Comparison of ENCODE assay signal across 28 mouse cellular contexts in the genomic region with DNA sequence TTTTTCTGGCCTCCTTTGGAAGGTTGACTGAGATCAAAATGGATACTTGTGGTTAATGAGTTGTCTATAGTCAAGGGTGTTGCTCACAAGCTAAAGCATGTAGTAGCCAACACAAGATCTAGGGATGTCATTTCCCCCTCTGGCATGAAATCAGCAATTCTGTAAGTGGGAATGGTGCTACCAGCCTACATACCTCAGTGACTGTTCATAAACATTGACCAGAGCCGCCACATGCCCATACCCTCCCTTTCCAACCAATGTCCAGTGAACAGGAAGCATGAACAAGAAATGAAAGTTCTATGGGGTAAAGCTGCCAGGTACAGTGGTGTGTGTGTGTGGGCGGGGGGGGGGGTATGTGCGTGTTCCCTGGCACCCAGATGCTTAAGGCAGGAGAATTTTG. TPM values are rescaled to one million over a fixed set of nuclear protein-coding genes. Genes with fewer than 3 reads are reported as not detected.
DNase-seq lines count a peak whose midpoint lies in the region; TF ChIP-seq lines count a peak whose summit lies in the region.
"Had no signal": no experiment of that assay in that cellular context is flagged by ENCODE, and none has a peak within 500 bp of the region (broad histone marks: within the 10 kb centered on the region; RNA-seq: fewer than 3 reads in every experiment).

No protein-coding gene starts in this region.

- peak overlapping the region; percentile 33 for H3K4me2 ChIP-seq in myocyte (ENCODE audit: low read depth)
- H3K4me2 ChIP-seq: embryonic facial prominence, embryonic 13.5 days; forebrain, embryonic 13.5 days; heart, embryonic 11.5 days; hindbrain, embryonic 14.5 days had no signal

- H3K27me3 ChIP-seq in C2C12 (ENCODE audit: control insufficient read depth, insufficient read depth, insufficient read length) (no peaks in the 10 kb centered on the region), myocyte (ENCODE audit: control insufficient read depth, insufficient read depth, insufficient read length) (no peaks in the 10 kb centered on the region)
- H3K27me3 ChIP-seq: embryonic facial prominence, embryonic 13.5 days; forebrain, embryonic 13.5 days; Patski had no signal

- no peak for TF ChIP-seq POLR2A in embryonic fibroblast, embryonic 13.5 days (IDR thresholded peaks at IDR 0.05; ENCODE audit: low read depth, low read length)
- no peak for TF ChIP-seq POLR2A in myocyte (IDR thresholded peaks at IDR 0.05; ENCODE audit: insufficient read length, low read depth)

- no peak for TF ChIP-seq CTCF in C2C12 (IDR thresholded peaks at IDR 0.05; ENCODE audit: control insufficient read depth, insufficient read depth, insufficient read length)
- no peak for TF ChIP-seq CTCF in embryonic fibroblast, embryonic 13.5 days (IDR thresholded peaks at IDR 0.05; ENCODE audit: borderline replicate concordance, insufficient read depth, low read length)

- H3K4me1 ChIP-seq in embryonic fibroblast, embryonic 13.5 days (ENCODE audit: control insufficient read depth, insufficient read depth, low read length), result peaks cover 6% of the 10 kb centered on the region

- H3K4me3 ChIP-seq in C2C12 (ENCODE audit: insufficient read depth, poor library complexity, severe bottlenecking), result no peak overlapping the region
- no peak overlapping the region for H3K4me3 ChIP-seq in embryonic fibroblast, embryonic 13.5 days (ENCODE audit: insufficient read depth, low read length)
- no peak overlapping the region for H3K4me3 ChIP-seq in myocyte
- H3K4me3 ChIP-seq: embryonic facial prominence, embryonic 10.5 days; embryonic facial prominence, embryonic 13.5 days; forebrain, embryonic 10.5 days; forebrain, embryonic 13.5 days; gastrocnemius, adult 2 months; hindbrain, embryonic 10.5 days had no signal

- H3K79me2 ChIP-seq in C2C12 (ENCODE audit: control insufficient read depth, insufficient read depth), result no peaks in the 10 kb centered on the region
- no peaks in the 10 kb centered on the region for H3K79me2 ChIP-seq in myocyte (ENCODE audit: control insufficient read depth, insufficient read depth)

- H3K36me3 ChIP-seq in C2C12 (ENCODE audit: control insufficient read depth, insufficient read depth) (no peaks in the 10 kb centered on the region), myocyte (ENCODE audit: control insufficient read depth, insufficient read depth) (no peaks in the 10 kb centered on the region)
- H3K36me3 ChIP-seq: embryonic facial prominence, embryonic 10.5 days; embryonic facial prominence, embryonic 13.5 days; forebrain, embryonic 10.5 days; hindbrain, embryonic 10.5 days had no signal

- peak overlapping the region; percentile 47; the same call in 1 of the 2 replicates for H3K27ac ChIP-seq in embryonic fibroblast, embryonic 13.5 days (ENCODE audit: insufficient read depth, low read length)
- H3K27ac ChIP-seq: embryonic facial prominence, embryonic 10.5 days; embryonic facial prominence, embryonic 13.5 days; forebrain, embryonic 10.5 days; forebrain, embryonic 13.5 days; gastrocnemius, adult 2 months; hindbrain, embryonic 10.5 days; hindbrain, embryonic 14.5 days; hindbrain, postnatal 0 days had no signal

- H3K79me3 ChIP-seq in C2C12 (ENCODE audit: low read depth), result no peaks in the 10 kb centered on the region

- no peak overlapping the region for H3ac ChIP-seq in C2C12 (ENCODE audit: control insufficient read depth, insufficient read length, low read depth)
- H3ac ChIP-seq in myocyte (ENCODE audit: control insufficient read depth, insufficient read length), result no peak overlapping the region

- intact Hi-C loops in heart, postnatal 14 days (cut with DNase I), result loop anchor here (2.0 kb wide), 1 partner anchor 18 kb away; no protein-coding TSS in a partner anchor

- no peak for DNase-seq in heart, postnatal 14 days
- no peak for DNase-seq in cerebellum, adult 9-10 months
- DNase-seq in gastrocnemius, postnatal 4 days (ENCODE audit: low spot score in 2 of 2), result no peak
- DNase-seq: adrenal gland, postnatal 10 days; B cell, adult 2 months; cerebellum, adult 11 months; cerebellum, adult 2 months; cerebellum, postnatal 10 days; cerebellum, postnatal 36 days; embryo, embryonic 11 days; forebrain, postnatal 0 days; gastrocnemius, adult 2 months; gastrocnemius, postnatal 14 days; heart, postnatal 36 days; kidney, adult 11 months; kidney, adult 8-10 months had no signal

TF ChIP-seq in C2C12, 6 proteins besides CTCF, POLR2A, EP300 and RAD21:
- no peak for TF ChIP-seq FOSL1 (IDR thresholded peaks at IDR 0.05; ENCODE audit: insufficient read depth, low read length, poor library complexity, severe bottlenecking)
- no peak for TF ChIP-seq USF1 (IDR thresholded peaks at IDR 0.05; ENCODE audit: low read depth)
- TF ChIP-seq CEBPB (IDR thresholded peaks at IDR 0.05; ENCODE audit: low read depth), result no peak
- TF ChIP-seq MYOD1 (IDR thresholded peaks at IDR 0.05; ENCODE audit: control insufficient read depth, insufficient read length, low read depth), result no peak
- peak; percentile 72 for TF ChIP-seq MAX (IDR thresholded peaks at IDR 0.05)
- no peak for TF ChIP-seq MYOG (IDR thresholded peaks at IDR 0.05; ENCODE audit: control insufficient read depth, extremely low read depth, insufficient read length)
TF ChIP-seq in C2C12: peak in this region for 1.

TF ChIP-seq in myocyte, 11 proteins besides CTCF, POLR2A, EP300 and RAD21:
- TF ChIP-seq POLR2AphosphoS2 (IDR thresholded peaks at IDR 0.05; ENCODE audit: insufficient read length, low read depth) (no peak), USF1 (IDR thresholded peaks at IDR 0.05; ENCODE audit: low read depth) (no peak), E2F4 (IDR thresholded peaks at IDR 0.05; ENCODE audit: insufficient read depth) (no peak), SRF (IDR thresholded peaks at IDR 0.05; ENCODE audit: control insufficient read depth, insufficient read length, low read depth) (no peak), TCF3 (IDR thresholded peaks at IDR 0.05; ENCODE audit: insufficient read length, low read depth) (no peak), CEBPB (IDR thresholded peaks at IDR 0.05; ENCODE audit: insufficient read depth, poor library complexity, severe bottlenecking) (no peak), REST (IDR thresholded peaks at IDR 0.05; ENCODE audit: insufficient read depth, insufficient read length) (no peak), TCF12 (IDR thresholded peaks at IDR 0.05; ENCODE audit: insufficient read depth, poor library complexity, severe bottlenecking) (no peak), MYOG (IDR thresholded peaks at IDR 0.05; ENCODE audit: control insufficient read depth in 1 of 3, insufficient read depth in 1 of 3, insufficient read length in 2 of 3, low read depth in 2 of 3) (no peak), MAX (IDR thresholded peaks at IDR 0.05; ENCODE audit: low read depth) (no peak), MYOD1 (IDR thresholded peaks at IDR 0.05; ENCODE audit: control insufficient read depth in 1 of 3, insufficient read length in 2 of 3, low read depth in 2 of 3) (no peak)

RNA-seq across cellular contexts. Expression of a gene that starts 32.1 kb away (rescaled TPM):
- 56.1 TPM for polyA plus RNA-seq in C2C12 (2012; fragmentation: generic; extraction: Trizol)
- polyA plus RNA-seq in embryonic fibroblast, embryonic 13.5 days (2011; ENCODE audit: insufficient read length, low read depth, missing spikeins), result 86.5 and 103 TPM in 2 replicates
- polyA plus RNA-seq in myocyte (2012; fragmentation: generic; extraction: Trizol), result 28.4 TPM
- 10 to 100 TPM; 64.1 to 67.2 TPM for total RNA-seq in heart, postnatal 14 days (2021)
- 10 to 100 TPM; 63.4 to 64.4 TPM for total RNA-seq in gastrocnemius, postnatal 4 days (2021)
